Mouse (Mus musculus) lung, embryonic 14.5 days (tissue): ENCODE measurements at regions not wholly inside any gene's neighbourhood (a gene's known extent, or its start where the extent isn't known, plus 50 kb on each side); places are given as distances from the start of the nearest gene placed in this dataset.

ENCODE experiments used
- ATAC-seq: fragments of 200-750 bp; cut with Nextera tagmentation; 2 replicates; pipeline ENCODE4 v1.8.0; 2017; ENCODE audit warnings: mild to moderate bottlenecking, moderate TSS enrichment, moderate library complexity; ENCODE audit not compliant: insufficient read depth
- DNase-seq: peaks from one replicate; pipeline ENCODE4 v3.0.0-alpha.2; 2015
- H3K27ac ChIP-seq: fragments of 300-500 bp; sonication (generic); 2 replicates; pipeline ENCODE4 v1.5.1; 2014; ENCODE audit warnings: low read depth, mild to moderate bottlenecking, moderate library complexity
- H3K27me3 ChIP-seq: fragments of 300-500 bp; sonication (generic); 2 replicates; pipeline ENCODE4 v1.6.1; 2014; ENCODE audit warnings: low read length, control low read depth; ENCODE audit not compliant: insufficient read depth
- H3K36me3 ChIP-seq: fragments of 300-500 bp; sonication (generic); 2 replicates; pipeline ENCODE4 v1.6.1; 2014; ENCODE audit warnings: control low read depth; ENCODE audit not compliant: insufficient read depth
- H3K4me1 ChIP-seq: fragments of 300-500 bp; sonication (generic); 2 replicates; pipeline ENCODE4 v1.6.1; 2014; ENCODE audit warnings: antibody characterized with exemption, control low read depth; ENCODE audit not compliant: insufficient read depth
- H3K4me2 ChIP-seq: fragments of 300-500 bp; sonication (generic); 2 replicates; pipeline ENCODE4 v1.6.1; 2014; ENCODE audit warnings: mild to moderate bottlenecking
- H3K4me3 ChIP-seq: fragments of 300-500 bp; sonication (generic); 2 replicates; pipeline ENCODE4 v1.5.1; 2014; ENCODE audit warnings: low read depth, low read length
- H3K9ac ChIP-seq: fragments of 300-500 bp; sonication (generic); 2 replicates; pipeline ENCODE4 v1.6.1; 2014
- H3K9me3 ChIP-seq: fragments of 300-500 bp; sonication (generic); 2 replicates; pipeline ENCODE4 v1.6.1; 2016; ENCODE audit warnings: low read depth, low read length, control low read depth
- CTCF ChIP-seq: IDR thresholded peaks from 2 replicates; pipeline ENCODE4 v1.5.1; 2016; ENCODE audit warnings: antibody characterized with exemption, low read depth
- WGBS: fragments of 180-500 bp; shearing (Covaris S2); extraction: QIAGEN DNeasy Blood & Tissue Kit; methylation state at CpG from one replicate; pipeline ENCODE4 v1.1.7; 2014; 5-methylcytosine and 5-hydroxymethylcytosine counted together

GRCm38 (mm10) chr12:25265560-25266525 lies 168.9 kb upstream of the Id2 start:
- Histone ChIP-seq H3K27me3 (no peaks in the 10 kb centered on the region), H3K4me2 (no peak overlapping the region), H3K4me1 (peaks cover 8% of the 10 kb centered on the region), H3K36me3 (no peaks in the 10 kb centered on the region), H3K9me3 (no peaks in the 10 kb centered on the region), H3K27ac (peak overlapping the region; percentile 4), H3K9ac (no peak overlapping the region), H3K4me3 (no peak overlapping the region)
- 45% methylated on average over 11 of the region's 11 CpGs for WGBS
- ATAC-seq = peak; percentile 51
- TF ChIP-seq CTCF = no peak
- no peak for DNase-seq

- H3K4me2 ChIP-seq = no peak overlapping the region
- H3K4me3 ChIP-seq = no peak overlapping the region
- ATAC-seq = no peak
- H3K36me3 ChIP-seq = no peaks in the 10 kb centered on the region
- H3K4me1 ChIP-seq = peaks cover 8% of the 10 kb centered on the region
- H3K9ac ChIP-seq = no peak overlapping the region
- H3K27me3 ChIP-seq = no peaks in the 10 kb centered on the region
- H3K27ac ChIP-seq = no peak overlapping the region
- DNase-seq = no peak
- no peak for TF ChIP-seq CTCF
- WGBS = 68% methylated on average over 13 of the region's 13 CpGs
- H3K9me3 ChIP-seq = no peaks in the 10 kb centered on the region
Measured at GRCm38 (mm10) chr12:25265066-25265465, 168.1 kb upstream of the Id2 start.

- no peak for TF ChIP-seq CTCF
- peaks cover 8% of the 10 kb centered on the region for H3K4me1 ChIP-seq
Measured at GRCm38 (mm10) chr12:25264408-25264807, 167.5 kb upstream of the Id2 start.

GRCm38 (mm10) chr12:25262461-25262860 lies 165.5 kb upstream of the Id2 start:
- 91% methylated on average over 3 of the region's 3 CpGs for WGBS
- H3K27me3 ChIP-seq = no peaks in the 10 kb centered on the region
- no peak overlapping the region for H3K4me3 ChIP-seq
- H3K4me1 ChIP-seq = peaks cover 8% of the 10 kb centered on the region
- no peak for DNase-seq
- no peak overlapping the region for H3K9ac ChIP-seq
- no peaks in the 10 kb centered on the region for H3K9me3 ChIP-seq
- H3K4me2 ChIP-seq = no peak overlapping the region
- H3K36me3 ChIP-seq = no peaks in the 10 kb centered on the region
- H3K27ac ChIP-seq = no peak overlapping the region
- TF ChIP-seq CTCF = no peak
- no peak for ATAC-seq

More at GRCm38 (mm10) chr12:25264408-25264807, 167.5 kb upstream of the Id2 start:
- DNase-seq = no peak
- no peak for ATAC-seq
- Histone ChIP-seq H3K27me3 (no peaks in the 10 kb centered on the region), H3K27ac (no peak overlapping the region), H3K4me2 (no peak overlapping the region), H3K4me3 (no peak overlapping the region), H3K9ac (no peak overlapping the region), H3K9me3 (no peaks in the 10 kb centered on the region), H3K36me3 (no peaks in the 10 kb centered on the region)
- 90% methylated on average over 3 of the region's 3 CpGs for WGBS

- ATAC-seq (no peak), DNase-seq (no peak)
- no peaks in the 10 kb centered on the region for H3K9me3 ChIP-seq
- no peak overlapping the region for H3K27ac ChIP-seq
- no peak for TF ChIP-seq CTCF
- no peaks in the 10 kb centered on the region for H3K4me1 ChIP-seq
- H3K9ac ChIP-seq = no peak overlapping the region
- H3K36me3 ChIP-seq = no peaks in the 10 kb centered on the region
- H3K4me2 ChIP-seq = no peak overlapping the region
- WGBS = 92% methylated on average over 2 of the region's 2 CpGs
- H3K27me3 ChIP-seq = no peaks in the 10 kb centered on the region
- H3K4me3 ChIP-seq = no peak overlapping the region
Measured at GRCm38 (mm10) chr12:25259123-25259522, 162.2 kb upstream of the Id2 start.

- ATAC-seq (no peak), DNase-seq (no peak)
- H3K4me2 ChIP-seq = no peak overlapping the region
- H3K9ac ChIP-seq = no peak overlapping the region
- no peak overlapping the region for H3K27ac ChIP-seq
- peaks cover 5% of the 10 kb centered on the region; the same call in 1 of the 2 replicates for H3K9me3 ChIP-seq
- 28% methylated on average over 6 of the region's 6 CpGs for WGBS
- no peaks in the 10 kb centered on the region for H3K36me3 ChIP-seq
- TF ChIP-seq CTCF = no peak
- no peak overlapping the region for H3K4me3 ChIP-seq
- no peaks in the 10 kb centered on the region for H3K4me1 ChIP-seq
- H3K27me3 ChIP-seq = no peaks in the 10 kb centered on the region
Measured at GRCm38 (mm10) chr12:25256268-25256667, 159.3 kb upstream of the Id2 start.

GRCm38 (mm10) chr12:25254716-25255115 lies 157.8 kb upstream of the Id2 start:
- Histone ChIP-seq H3K4me2 (no peak overlapping the region), H3K4me3 (no peak overlapping the region), H3K27ac (no peak overlapping the region), H3K9me3 (peaks cover 5% of the 10 kb centered on the region; the same call in 1 of the 2 replicates), H3K4me1 (no peaks in the 10 kb centered on the region), H3K36me3 (no peaks in the 10 kb centered on the region), H3K9ac (no peak overlapping the region), H3K27me3 (no peaks in the 10 kb centered on the region)
- WGBS = 70% methylated on average over 6 of the region's 6 CpGs
- no peak for ATAC-seq
- TF ChIP-seq CTCF = no peak
- no peak for DNase-seq
